Mouse (Mus musculus) forelimb bud, embryonic 11.5 days (tissue): Measurements from ENCODE around the gene Dhx8.

Source experiments
- DNase-seq: peaks from one replicate; pipeline ENCODE4 v3.0.0-alpha.2; 2012; ENCODE audit warnings: low read depth, low spot score

Gene Dhx8

GRCm38 (mm10) chr11:101798083-101798482 is 65.4 kb downstream of the Dhx8 start:
- no peak for DNase-seq

GRCm38 (mm10) chr11:101801386-101801785 is 68.7 kb downstream of the Dhx8 start:
- no peak for DNase-seq

GRCm38 (mm10) chr11:101805113-101805704 is 72.5 kb downstream of the Dhx8 start:
- DNase-seq: no peak

- no peak for DNase-seq
Measured at GRCm38 (mm10) chr11:101806741-101807140, 74.0 kb downstream of the Dhx8 start.

GRCm38 (mm10) chr11:101807266-101807665 is 74.5 kb downstream of the Dhx8 start:
- no peak for DNase-seq

- DNase-seq: no peak
Measured at GRCm38 (mm10) chr11:101809060-101809828, 76.5 kb downstream of the Dhx8 start.

GRCm38 (mm10) chr11:101813259-101813658 is 80.5 kb downstream of the Dhx8 start:
- peak; percentile 78 for DNase-seq

GRCm38 (mm10) chr11:101814375-101815102 is 81.8 kb downstream of the Dhx8 start:
- DNase-seq: peak; percentile 86

GRCm38 (mm10) chr11:101815103-101816085 is 82.7 kb downstream of the Dhx8 start:
- no peak for DNase-seq
